Mouse (Mus musculus): ENCODE measurements around the gene Rabl6.

Gene Rabl6

GRCm38 (mm10) chr2:25596765-25597510, 11.4 kb downstream of the Rabl6 start:
- no peak for DNase-seq (ENCODE audit: low read depth, low spot score)

GRCm38 (mm10) chr2:25591863-25592262, 16.5 kb downstream of the Rabl6 start:
- no peak for DNase-seq (ENCODE audit: low read depth, low spot score)

- DNase-seq (ENCODE audit: low read depth, low spot score): no peak
Measured at GRCm38 (mm10) chr2:25588227-25588907, 20.0 kb downstream of the Rabl6 start.

GRCm38 (mm10) chr2:25587290-25587689, 21.0 kb downstream of the Rabl6 start:
- no peak for DNase-seq (ENCODE audit: low read depth, low spot score)

GRCm38 (mm10) chr2:25585601-25586000, 22.7 kb downstream of the Rabl6 start:
- DNase-seq (ENCODE audit: low read depth, low spot score): no peak

GRCm38 (mm10) chr2:25584856-25585255, 23.5 kb downstream of the Rabl6 start:
- DNase-seq (ENCODE audit: low read depth, low spot score): no peak

- DNase-seq (ENCODE audit: low read depth, low spot score): no peak
Measured at GRCm38 (mm10) chr2:25584152-25584551, 24.2 kb downstream of the Rabl6 start.

GRCm38 (mm10) chr2:25583571-25583970, 24.8 kb downstream of the Rabl6 start:
- no peak for DNase-seq (ENCODE audit: low read depth, low spot score)

- no peak for DNase-seq (ENCODE audit: low read depth, low spot score)
Measured at GRCm38 (mm10) chr2:25583120-25583481, 25.2 kb downstream of the Rabl6 start.

- no peak for DNase-seq (ENCODE audit: low read depth, low spot score)
Measured at GRCm38 (mm10) chr2:25582466-25583119, 25.7 kb downstream of the Rabl6 start.

GRCm38 (mm10) chr2:25581901-25582301, 26.4 kb downstream of the Rabl6 start:
- no peak for DNase-seq (ENCODE audit: low read depth, low spot score)

GRCm38 (mm10) chr2:25581294-25581864, 26.9 kb downstream of the Rabl6 start, which contains the start of gene Ajm1:
Ajm1 (minus strand) TSS chr2:25581757.
- peak; percentile 56 for DNase-seq (ENCODE audit: low read depth, low spot score)

- DNase-seq (ENCODE audit: low read depth, low spot score): no peak
Measured at GRCm38 (mm10) chr2:25580621-25581101, 27.7 kb downstream of the Rabl6 start.

GRCm38 (mm10) chr2:25579737-25580460, 28.4 kb downstream of the Rabl6 start:
- no peak for DNase-seq (ENCODE audit: low read depth, low spot score)

- no peak for DNase-seq (ENCODE audit: low read depth, low spot score)
Measured at GRCm38 (mm10) chr2:25578796-25579736, 29.3 kb downstream of the Rabl6 start.

- no peak for DNase-seq (ENCODE audit: low read depth, low spot score)
Measured at GRCm38 (mm10) chr2:25577951-25578795, 30.1 kb downstream of the Rabl6 start.

- no peak for DNase-seq (ENCODE audit: low read depth, low spot score)
Measured at GRCm38 (mm10) chr2:25576965-25577891, 31.1 kb downstream of the Rabl6 start.

All from embryo, embryonic 11.5 days (tissue).